Mouse (Mus musculus): ENCODE measurements around the gene Zfp874a.

GRCm38 (mm10) chr13:67481528-67481927 is 30.1 kb upstream of the Zfp874a start:
- TF ChIP-seq CTCF (IDR thresholded peaks at IDR 0.05; ENCODE audit: control insufficient read depth, insufficient read depth, insufficient read length), result no peak
- TF ChIP-seq USF1 (IDR thresholded peaks at IDR 0.05; ENCODE audit: low read depth), result no peak
- TF ChIP-seq MYOD1 (IDR thresholded peaks at IDR 0.05; ENCODE audit: control insufficient read depth, insufficient read length, low read depth), result no peak
- no peak for TF ChIP-seq MAX (IDR thresholded peaks at IDR 0.05)
- TF ChIP-seq MYOG (IDR thresholded peaks at IDR 0.05; ENCODE audit: control insufficient read depth, extremely low read depth, insufficient read length), result no peak
- TF ChIP-seq CEBPB (IDR thresholded peaks at IDR 0.05; ENCODE audit: low read depth), result no peak

All from C2C12 (cell line).